Mouse (Mus musculus): ENCODE data around the gene Ncoa7.

DNA sequence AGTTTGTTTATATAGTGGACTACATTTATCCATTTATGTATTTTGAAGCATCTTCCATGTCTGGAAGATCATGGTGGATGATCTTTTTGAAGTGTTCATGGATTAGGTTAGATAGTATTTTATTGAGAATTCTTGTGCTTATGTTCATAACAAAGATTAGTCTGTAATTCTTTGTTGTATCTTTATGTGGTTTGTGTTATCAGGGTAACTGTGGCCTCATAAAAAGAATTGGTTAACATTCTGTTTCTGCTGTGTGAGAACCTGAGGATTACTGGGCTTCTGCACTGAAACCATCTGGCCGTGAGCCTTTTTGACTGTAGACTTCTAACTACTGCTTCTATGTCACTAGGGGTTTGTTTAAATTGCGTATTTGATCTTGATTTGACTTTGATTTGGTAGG lies 136.5 kb downstream of the Ncoa7 start:
- no peak for TF ChIP-seq POLR2A (IDR thresholded peaks at IDR 0.05; ENCODE audit: insufficient read length, low read depth)
- no peak for TF ChIP-seq CEBPB (IDR thresholded peaks at IDR 0.05; ENCODE audit: insufficient read depth, poor library complexity, severe bottlenecking)
- TF ChIP-seq MAX (IDR thresholded peaks at IDR 0.05; ENCODE audit: low read depth), result no peak
- TF ChIP-seq POLR2AphosphoS2 (IDR thresholded peaks at IDR 0.05; ENCODE audit: insufficient read length, low read depth), result no peak
- TF ChIP-seq REST (IDR thresholded peaks at IDR 0.05; ENCODE audit: insufficient read depth, insufficient read length), result no peak
- no peak for TF ChIP-seq E2F4 (IDR thresholded peaks at IDR 0.05; ENCODE audit: insufficient read depth)
- no peak for TF ChIP-seq USF1 (IDR thresholded peaks at IDR 0.05; ENCODE audit: low read depth)
- no peak for TF ChIP-seq TCF3 (IDR thresholded peaks at IDR 0.05; ENCODE audit: insufficient read length, low read depth)
- no peak for TF ChIP-seq TCF12 (IDR thresholded peaks at IDR 0.05; ENCODE audit: insufficient read depth, poor library complexity, severe bottlenecking)
- no peak for TF ChIP-seq MYOD1 (IDR thresholded peaks at IDR 0.05; ENCODE audit: control insufficient read depth in 1 of 3, insufficient read length in 2 of 3, low read depth in 2 of 3)
- TF ChIP-seq MYOG (IDR thresholded peaks at IDR 0.05; ENCODE audit: control insufficient read depth in 1 of 3, insufficient read depth in 1 of 3, insufficient read length in 2 of 3, low read depth in 2 of 3), result no peak
- no peak for TF ChIP-seq SRF (IDR thresholded peaks at IDR 0.05; ENCODE audit: control insufficient read depth, insufficient read length, low read depth)

Measured in myocyte (in vitro differentiated cells).